Mouse (Mus musculus): ENCODE data around the gene Elovl7. TPM values are rescaled to one million over a fixed set of nuclear protein-coding genes. Genes with fewer than 3 reads are reported as not detected.
A peak's percentile ranks its signal among the peaks of the same experiment; 100 is the strongest.

Elovl7 gene
- total RNA-seq (2021) = 1 to 10 TPM; 5.9 to 6.0 TPM
- long read RNA-seq, experiment 1, full-length matches to known transcripts = 9 of 12 reads
- long read RNA-seq, experiment 1, partial matches to known transcripts = 0 of 12 reads
- long read RNA-seq, experiment 1, other reads (novel, unspliced or antisense) = 3 of 12 reads
- long read RNA-seq, experiment 2, full-length matches to known transcripts = 10 of 11 reads
- long read RNA-seq, experiment 2, partial matches to known transcripts = 0 of 11 reads
- long read RNA-seq, experiment 2, other reads (novel, unspliced or antisense) = 1 of 11 reads

DNA sequence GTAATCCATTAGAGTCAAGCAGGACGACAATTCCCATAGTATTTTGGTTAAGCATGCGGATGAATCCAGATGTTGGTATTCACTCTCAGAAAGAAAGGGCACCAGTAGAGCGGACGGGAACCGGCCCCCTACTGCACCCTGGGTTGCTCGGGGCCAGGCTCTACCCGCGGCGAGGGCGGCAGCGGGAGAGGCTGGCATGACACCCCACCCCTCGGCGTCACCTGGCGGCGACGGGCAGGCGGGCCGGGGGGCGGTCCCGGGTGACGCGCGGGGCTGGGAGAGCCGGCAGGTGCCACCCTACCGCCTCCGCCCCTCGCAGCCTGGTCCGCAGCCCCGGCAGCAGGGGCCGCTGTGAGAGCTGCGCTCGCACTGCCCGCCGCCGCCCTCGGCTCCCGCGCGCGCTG, at the start of gene Elovl7:
Elovl7 (plus strand) TSS at position 324 of the 404 bp plus-strand sequence.
- peak; percentile 76 to 89 for DNase-seq (ENCODE audit: low spot score in 2 of 2)

DNA sequence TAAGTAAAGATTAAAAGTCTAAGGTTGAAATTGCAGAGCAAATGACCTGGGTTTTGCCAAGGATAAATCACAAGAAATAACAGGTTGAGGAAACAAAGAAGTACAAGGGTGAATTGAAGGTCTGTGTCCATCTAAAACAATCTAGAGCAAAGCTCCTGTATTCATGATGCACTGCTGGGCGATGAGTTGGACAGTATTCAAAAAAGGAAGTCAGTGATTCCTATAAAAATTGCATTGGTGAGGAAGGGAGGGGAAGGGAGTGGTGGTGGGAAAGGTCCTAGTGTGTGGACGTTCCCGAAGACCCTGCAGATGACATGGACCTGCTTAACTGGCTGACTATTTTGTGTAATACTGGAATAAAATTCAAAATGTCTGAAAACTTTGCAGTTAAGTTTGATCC, 49.6 kb upstream of the Elovl7 start:
- no peak for DNase-seq (ENCODE audit: low spot score in 2 of 2)

DNA sequence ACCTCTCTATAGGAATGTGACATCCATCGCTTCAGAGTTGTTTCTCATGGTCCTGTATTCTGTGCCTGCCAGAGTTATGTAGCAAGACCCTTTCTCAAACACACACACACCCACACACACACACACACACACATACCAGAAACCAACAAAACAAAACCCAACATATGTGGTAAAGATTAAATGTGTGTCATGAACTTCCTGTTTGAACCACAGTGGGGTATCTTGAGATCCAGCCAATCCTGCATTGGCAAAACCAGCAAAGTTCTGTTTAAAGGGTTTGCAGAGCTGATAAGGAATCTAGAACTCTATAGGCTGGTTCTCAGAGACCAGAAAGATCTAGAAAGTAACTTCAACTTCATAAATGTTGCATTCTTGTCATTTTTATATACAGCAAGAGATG, 44.2 kb upstream of the Elovl7 start:
- no peak for DNase-seq (ENCODE audit: low spot score in 2 of 2)

DNA sequence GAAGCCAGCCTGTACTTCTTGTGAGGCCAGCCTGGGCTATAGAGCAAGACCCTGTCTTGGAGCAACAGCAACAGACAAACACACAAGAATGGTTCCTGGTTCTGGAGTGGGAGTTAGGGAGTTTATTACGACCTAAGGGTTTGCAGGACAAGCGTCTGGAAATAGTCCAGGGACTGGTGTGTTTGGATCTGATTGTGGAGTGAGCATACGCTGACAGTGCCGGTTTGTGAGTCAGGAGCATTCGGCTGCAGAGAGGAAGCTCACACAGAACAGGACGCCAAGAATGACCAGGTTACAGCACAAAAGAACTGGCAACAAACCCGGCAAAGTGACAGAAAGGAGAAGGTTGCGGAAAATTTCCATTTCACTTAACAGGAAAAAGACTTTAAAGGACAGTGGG, 43.7 kb upstream of the Elovl7 start:
- DNase-seq (ENCODE audit: low spot score in 2 of 2) = no peak

DNA sequence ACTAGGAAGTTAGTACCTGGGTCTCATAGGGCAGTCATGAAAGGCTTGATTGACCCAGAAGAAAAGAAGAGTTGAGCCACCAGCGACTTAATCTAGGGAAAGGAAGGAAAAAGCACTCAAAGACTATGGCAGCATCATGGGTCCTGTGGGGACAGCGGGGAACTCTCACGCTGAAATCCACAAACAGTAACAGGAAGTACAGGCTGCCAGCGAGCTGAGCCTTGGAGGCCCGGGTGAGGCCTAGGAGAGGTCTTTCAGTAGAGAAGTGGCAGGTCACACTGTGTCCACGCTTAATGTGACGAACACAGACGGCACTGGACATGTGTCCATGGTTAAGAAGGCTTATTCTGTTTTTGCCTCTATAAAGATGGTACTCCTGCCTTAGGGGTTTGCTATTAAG, 34.6 kb upstream of the Elovl7 start:
- DNase-seq (ENCODE audit: low spot score in 2 of 2) = no peak

DNA sequence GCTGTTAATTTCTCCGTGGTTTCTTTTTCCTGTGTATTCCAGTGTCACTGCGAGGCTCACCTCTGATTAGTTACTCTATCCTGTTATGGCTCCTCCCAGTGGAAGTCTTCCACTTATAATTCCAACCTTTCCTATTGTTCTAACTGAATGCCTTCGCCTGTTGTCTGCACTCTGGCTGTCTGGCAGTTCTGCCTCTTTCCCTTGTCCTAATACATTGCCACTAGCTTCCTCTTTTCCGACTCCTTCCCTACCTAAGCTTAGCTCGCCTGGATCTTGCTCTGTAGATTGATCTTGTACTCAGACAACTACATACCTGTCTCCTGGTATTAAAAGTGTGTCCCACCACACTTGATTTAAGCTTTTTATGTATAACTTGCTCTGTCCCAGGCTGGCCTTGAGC, 33.4 kb upstream of the Elovl7 start:
- no peak for DNase-seq (ENCODE audit: low spot score in 2 of 2)

DNA sequence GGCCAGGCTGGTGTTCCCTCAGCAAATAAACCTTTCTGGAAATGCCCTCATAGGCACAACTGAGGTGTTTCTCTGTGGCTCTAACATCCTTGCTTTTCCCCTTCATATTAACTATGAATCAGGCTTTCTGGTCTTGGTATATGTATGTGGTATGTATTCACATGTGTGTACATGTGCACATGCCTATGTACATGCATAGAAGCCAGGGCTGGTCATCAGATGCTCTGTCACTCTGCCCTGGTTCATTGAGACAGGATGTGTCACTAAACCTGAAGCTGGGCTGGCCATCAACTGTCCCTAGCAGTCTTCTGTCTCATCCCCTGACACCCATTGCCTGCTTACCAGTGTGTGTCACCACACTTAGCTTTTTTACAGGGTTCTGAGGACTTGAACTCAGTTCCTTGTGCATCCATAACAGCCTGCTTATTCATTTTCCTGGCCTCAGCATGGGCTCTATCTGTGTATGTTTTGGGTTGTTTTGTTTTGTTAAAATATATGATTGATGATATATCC, 29.4 kb upstream of the Elovl7 start:
- DNase-seq (ENCODE audit: low spot score in 2 of 2) = no peak

DNA sequence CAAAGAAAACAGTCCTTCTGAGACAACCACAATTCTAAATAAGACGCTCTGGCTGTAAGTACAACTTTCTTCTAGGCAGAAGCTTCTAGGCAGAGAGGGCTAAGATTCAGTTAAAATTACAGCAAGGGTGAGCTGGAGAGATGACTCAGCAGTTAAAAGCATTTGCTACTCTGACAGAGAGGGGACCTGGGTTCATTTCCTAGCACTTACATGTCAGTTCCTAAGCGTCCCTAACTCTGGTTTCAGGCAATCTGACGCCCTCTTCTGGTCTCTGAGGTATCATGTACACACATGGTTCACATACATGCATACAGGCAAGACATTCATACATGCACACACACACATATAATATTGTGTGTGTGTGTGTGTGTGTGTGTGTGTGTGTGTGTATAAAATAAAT, 28.7 kb upstream of the Elovl7 start:
- no peak for DNase-seq (ENCODE audit: low spot score in 2 of 2)

DNA sequence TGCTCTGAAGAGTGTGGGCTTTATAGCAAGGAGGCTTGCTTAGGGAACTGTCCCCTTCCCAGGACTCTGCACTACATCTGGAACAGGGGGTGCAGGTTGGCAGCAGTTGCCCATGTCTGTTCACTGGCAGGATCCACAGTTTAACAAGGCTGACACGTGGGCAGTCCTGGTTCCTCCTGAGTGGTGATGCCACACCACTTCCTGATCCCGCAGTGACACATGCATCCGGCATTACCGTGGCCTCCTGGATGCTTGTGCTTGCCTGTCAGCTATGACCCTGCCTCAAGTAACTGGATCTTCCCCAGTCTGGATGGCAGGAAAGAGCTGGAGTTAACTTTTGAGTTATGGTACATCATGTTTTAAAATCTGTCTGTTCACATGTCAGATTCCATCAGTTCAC, 26.2 kb upstream of the Elovl7 start:
- DNase-seq (ENCODE audit: low spot score in 2 of 2) = no peak

DNA sequence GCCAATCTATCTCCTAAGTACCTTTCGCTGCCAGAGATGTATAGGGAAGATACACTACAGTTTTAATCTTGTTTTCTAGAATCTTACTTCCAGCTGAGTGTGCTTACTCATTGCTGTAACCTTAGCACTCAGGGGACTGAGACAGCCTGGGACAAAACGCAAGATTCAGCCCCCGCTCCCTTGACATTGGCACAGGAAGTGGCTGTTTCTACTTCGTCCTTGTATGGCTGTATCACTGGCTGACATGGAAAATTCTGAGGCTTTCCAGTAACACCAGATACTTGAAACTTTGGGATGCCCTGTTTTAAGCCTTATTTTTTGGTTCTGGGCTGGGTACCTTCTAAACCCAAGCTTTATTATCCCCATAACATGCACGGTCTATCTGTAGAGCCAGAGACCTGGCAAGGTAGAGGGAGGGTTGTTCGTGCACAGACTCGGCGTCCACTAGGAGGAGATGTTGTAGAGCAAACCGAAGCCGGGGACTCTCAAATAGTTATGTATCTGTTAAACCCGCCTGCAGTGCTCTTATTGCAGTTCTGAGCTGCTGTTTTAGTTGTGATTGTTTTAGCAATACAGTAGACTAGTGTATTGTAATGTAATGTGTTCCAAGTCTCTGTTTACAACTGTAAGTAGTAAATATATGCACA, 23.0 kb upstream of the Elovl7 start:
- DNase-seq (ENCODE audit: low spot score in 2 of 2) = peak; percentile 61 to 64

DNA sequence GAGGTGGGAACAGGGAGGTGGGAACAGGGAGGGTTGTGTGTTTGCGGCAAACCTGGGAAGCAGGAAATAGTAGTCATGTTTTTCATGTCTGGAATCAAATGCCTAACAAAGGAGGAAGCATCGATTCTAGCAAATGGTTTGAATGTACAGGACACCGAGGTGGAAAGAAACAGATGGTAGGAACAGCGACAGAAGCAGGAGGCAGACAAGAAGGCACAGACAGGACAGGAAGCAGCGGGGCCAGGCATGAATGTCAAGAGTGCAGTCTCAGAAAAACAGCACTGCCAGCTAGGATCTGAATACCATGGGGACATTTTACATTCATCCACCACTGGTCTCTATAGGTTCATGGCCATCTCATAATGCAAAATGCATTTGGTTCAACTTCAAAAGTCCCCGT, 18.7 kb upstream of the Elovl7 start:
- DNase-seq (ENCODE audit: low spot score in 2 of 2) = no peak

DNA sequence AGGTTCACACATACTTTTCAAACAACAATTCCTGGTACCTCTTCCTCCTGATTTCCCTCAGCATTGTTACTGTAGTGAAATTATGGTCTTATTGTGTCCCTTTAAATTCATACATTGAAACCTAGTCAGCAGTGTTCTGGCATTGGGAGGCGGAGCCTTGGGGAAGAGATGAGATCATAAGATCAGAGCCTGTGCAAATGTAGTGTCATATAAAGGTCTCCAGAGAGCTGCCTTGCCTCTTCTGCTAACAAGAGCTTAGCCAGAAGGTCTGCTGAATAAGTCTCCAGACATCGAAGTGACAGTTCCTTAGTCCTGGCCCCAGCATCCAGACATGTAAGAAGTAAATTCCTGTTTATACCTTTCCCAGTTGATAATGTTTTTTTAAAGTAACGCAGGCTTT, 9.3 kb upstream of the Elovl7 start:
- DNase-seq (ENCODE audit: low spot score in 2 of 2) = no peak

DNA sequence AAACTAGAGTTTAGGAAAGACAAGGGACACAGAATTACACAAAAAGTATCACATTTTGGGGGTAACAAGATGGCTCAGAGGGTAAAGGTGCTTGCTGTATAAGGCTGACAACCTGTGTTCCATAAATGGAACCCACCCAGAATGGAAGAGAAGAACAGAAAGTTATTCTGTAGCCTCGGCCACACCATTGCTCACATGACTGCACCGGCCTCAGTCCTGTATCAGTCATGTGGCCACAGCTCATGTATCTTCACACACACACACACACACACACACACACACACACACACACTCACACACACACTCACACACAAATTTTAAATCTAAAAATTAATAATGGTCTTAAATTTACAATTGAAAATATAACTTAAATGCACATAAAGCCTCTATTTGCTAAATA, 6.8 kb upstream of the Elovl7 start:
- no peak for DNase-seq (ENCODE audit: low spot score in 2 of 2)

DNA sequence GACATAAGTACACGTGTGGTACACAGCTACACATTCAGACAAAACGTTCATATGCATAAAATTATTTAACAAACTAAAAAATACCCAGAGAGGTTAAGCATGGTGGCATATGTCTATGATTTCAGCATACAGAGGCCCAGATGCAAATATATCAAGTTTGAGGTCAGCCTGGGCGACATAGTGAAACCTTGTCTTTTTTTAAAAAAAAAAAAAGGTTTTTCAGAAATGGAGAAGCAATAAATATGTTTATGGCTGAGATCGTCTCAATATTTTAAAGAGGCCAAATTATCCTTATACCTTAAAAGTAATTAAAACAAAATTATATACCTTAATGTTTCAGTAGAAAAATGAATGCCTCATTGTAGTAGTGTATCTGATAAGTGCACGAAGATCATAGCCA, 6.1 kb upstream of the Elovl7 start:
- no peak for DNase-seq (ENCODE audit: low spot score in 2 of 2)

DNA sequence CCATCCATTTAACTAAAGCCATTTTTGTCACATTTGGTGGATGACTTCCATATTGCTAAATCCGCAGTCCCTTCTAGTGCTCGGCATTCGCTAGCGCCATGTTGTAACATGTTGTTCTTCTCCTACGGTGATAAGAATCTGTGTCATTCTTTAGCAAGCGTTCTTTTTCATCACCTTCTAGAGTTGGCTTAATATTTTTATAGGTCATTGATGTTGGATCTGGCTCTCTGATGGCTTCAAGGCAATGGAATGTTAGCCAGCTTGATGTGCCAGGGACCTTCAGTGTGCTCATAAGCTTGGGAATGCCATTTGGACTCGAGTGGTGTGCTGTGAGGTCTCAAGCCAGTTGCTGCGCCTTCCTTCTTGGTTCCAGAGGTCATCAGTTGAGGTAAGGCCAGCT, 3.2 kb upstream of the Elovl7 start:
- DNase-seq (ENCODE audit: low spot score in 2 of 2) = no peak

DNA sequence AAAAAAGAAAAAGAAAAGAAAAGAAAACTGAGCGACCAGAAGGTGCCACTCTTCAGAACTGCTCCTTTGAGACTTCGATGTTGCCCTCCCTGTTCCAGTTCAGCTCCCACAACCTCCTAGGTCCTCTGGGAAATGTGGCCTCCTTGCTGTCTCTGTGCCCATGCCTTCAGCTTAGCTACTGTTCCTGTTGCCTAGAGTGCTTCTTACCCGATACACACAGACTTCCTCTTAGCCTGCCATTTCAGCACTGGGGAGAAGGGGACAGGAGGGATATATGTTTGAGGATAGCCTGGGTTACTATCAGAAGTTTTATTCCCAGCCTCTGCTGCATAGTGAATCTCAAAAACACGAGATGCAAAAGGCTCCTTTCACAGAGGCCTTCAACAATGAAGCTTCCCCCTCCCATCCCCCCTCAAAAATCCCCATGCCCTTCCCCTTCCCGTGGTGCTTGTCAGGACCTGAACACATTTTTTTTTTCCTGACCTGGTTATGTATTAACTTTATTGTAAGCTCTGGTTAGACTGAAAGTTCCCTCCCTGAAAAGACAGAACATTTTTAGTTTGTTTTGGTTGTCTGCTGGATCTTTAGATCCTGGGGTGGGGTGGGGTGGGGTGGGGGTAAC, 1.7 kb upstream of the Elovl7 start:
- no peak for DNase-seq (ENCODE audit: low spot score in 2 of 2)

DNA sequence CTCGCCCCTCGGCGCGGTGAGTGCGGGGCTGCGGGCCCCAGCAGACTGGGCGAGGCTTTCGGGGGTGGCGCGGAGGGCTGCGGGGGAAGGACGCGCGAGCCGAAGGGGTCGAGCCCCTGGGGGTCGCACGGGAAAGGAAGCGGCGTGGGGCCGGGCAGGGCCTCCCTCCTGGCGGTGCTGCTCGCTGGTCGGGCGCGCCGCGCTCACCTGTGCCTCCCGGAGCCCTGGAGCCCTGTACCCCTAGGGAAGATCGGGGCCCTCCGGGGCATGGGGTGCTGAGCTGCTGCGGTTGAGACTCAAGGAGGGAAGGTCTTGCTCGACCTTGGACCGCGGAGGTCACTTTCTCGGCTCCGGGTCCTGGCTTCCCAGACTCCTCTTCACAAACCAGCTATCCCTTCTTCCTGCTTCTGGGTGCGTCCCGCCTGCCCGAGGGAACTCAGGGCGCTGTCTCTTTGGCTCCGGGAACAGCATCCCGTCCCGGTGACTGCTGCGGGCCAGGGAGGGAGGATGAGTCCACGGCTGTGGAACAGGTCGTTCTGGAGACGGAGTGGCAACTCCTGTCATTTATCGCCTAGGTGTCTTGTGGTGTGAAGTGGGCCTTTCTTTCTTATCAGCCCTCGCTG, 392 bp downstream of the Elovl7 start:
- peak; percentile 13 to 31 for DNase-seq (ENCODE audit: low spot score in 2 of 2)

DNA sequence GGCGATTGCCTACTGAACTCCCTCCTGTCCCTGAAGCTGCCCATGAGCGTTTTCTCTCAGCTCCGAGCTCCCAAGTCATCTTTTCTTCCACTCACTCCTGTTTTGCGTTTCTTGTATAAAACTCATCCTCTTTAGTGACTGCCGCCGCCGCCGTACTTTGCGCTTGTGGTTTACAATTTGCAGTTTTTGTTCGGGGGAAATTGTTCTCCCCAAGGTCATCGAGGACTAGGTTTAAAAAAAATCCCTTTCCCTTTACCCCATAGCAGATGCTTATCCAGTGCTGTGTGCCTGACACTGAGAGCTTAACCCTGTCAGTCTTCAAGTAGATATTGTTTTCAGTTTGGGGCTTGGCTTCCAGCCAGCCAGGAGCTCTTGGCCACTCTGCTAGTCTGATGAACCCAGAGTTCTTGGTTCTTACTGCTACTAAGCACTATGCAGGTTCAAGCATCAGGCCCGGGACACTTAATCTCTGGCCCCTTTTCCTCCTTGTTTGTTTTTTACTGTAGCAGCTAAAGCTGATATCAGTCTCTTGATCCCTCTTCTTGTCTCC, 1.1 kb downstream of the Elovl7 start:
- no peak for DNase-seq (ENCODE audit: low spot score in 2 of 2)

DNA sequence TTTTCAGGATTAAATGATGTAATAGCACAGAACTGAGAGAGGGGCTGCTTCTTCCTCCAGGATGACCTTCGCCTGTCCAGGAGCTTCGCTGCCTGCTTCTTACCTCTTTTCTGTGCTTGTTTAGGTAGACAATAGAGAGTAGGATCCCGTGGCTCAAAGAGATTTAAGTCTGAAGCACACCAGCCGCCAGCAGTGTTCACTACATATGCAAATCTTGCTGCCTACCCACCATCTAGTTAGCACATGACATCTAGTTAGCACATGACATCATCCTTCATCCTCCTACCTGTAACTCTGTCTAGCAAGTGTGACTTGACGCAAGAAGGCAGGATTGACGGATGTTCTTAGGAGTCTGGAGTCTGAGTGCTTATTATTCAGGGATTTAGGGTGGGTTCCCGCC, 5.6 kb downstream of the Elovl7 start:
- no peak for DNase-seq (ENCODE audit: low spot score in 2 of 2)

DNA sequence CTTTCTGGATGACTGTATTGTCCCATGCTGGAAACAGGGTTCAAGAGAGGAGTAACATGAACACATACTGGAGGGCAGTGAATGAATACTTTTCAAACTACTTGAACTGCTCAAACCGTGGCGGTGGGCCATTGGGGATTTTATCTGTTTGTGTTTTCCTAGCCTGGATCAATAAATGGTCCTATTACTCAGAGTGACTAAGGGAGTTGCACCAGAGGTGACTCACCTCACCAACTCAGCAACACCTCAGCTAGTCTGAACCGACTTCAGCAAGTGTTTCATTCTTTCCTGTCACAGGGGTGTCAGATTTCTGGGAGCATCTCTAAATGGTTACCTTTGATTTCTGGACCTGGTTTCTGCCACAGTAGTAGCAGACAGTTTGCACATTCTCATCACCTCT, 15.0 kb downstream of the Elovl7 start:
- no peak for DNase-seq (ENCODE audit: low spot score in 2 of 2)

DNA sequence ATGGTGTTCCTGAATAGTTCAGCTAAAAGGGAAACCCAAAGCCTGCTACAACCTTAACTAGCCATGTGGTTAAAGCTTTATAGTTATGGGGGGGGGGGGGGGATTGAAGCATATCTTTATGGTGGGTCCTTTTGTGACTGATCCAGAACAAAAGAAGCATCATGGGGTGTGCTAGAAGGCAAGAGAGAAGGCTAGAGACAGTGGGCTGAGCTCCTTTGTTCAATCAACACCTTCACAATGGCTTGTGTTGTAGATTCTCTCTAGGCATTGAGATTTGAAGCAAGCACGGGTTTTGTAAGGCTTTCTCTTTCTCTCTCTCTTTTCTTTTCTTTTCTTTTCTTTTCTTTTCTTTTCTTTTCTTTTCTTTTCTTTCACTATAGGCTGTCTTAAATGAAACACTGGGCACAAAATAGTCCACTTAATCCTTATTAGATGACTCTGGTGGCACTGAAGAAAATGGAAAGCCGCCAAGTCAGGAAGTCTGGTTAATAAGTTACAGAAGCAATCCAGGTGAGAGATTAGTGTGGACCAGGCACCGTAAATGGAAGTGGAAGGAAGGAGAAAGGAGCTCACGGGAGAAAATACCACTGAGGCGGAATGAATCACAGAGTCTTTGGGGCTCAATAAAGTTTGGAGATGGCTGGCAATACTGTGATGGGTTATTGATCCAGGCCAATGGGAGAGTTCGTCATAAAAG, 15.6 kb downstream of the Elovl7 start:
- DNase-seq (ENCODE audit: low spot score in 2 of 2) = no peak
